Mouse (Mus musculus) lung, postnatal 0 days (tissue): ENCODE measurements around the gene Tes3-ps.

Source experiments
- CTCF ChIP-seq: IDR thresholded peaks from 2 replicates; pipeline ENCODE4 v1.5.1; 2016; ENCODE audit warnings: antibody characterized with exemption, mild to moderate bottlenecking
- EP300 ChIP-seq: IDR thresholded peaks from 2 replicates; pipeline ENCODE4 v1.6.1; 2016; ENCODE audit warnings: antibody characterized with exemption, mild to moderate bottlenecking, control low read depth

- TF ChIP-seq EP300 (no peak), CTCF (no peak)
Measured at GRCm38 (mm10) chr13:49518761-49519160, 25.6 kb downstream of the Tes3-ps start.
